Mouse (Mus musculus): Measurements from ENCODE around the gene Osbpl10.

The Osbpl10 gene

GRCm38 (mm10) chr9:115163693-115164092 lies 185.3 kb downstream of the Osbpl10 start:
- no peak for DNase-seq (ENCODE audit: low spot score)

GRCm38 (mm10) chr9:115164351-115164750 lies 186.0 kb downstream of the Osbpl10 start:
- DNase-seq (ENCODE audit: low spot score): no peak

GRCm38 (mm10) chr9:115165996-115166395 lies 187.6 kb downstream of the Osbpl10 start:
- no peak for DNase-seq (ENCODE audit: low spot score)

- DNase-seq (ENCODE audit: low spot score): no peak
These were observed 191.2 kb downstream of the Osbpl10 start for GRCm38 (mm10) chr9:115169591-115169990.

GRCm38 (mm10) chr9:115172096-115172495 lies 193.7 kb downstream of the Osbpl10 start:
- DNase-seq (ENCODE audit: low spot score): no peak

GRCm38 (mm10) chr9:115179154-115179553 lies 200.8 kb downstream of the Osbpl10 start:
- DNase-seq (ENCODE audit: low spot score): no peak

- DNase-seq (ENCODE audit: low spot score): no peak
These were observed 201.6 kb downstream of the Osbpl10 start for GRCm38 (mm10) chr9:115179935-115180334.

- DNase-seq (ENCODE audit: low spot score): no peak
These were observed 208.0 kb downstream of the Osbpl10 start for GRCm38 (mm10) chr9:115186402-115186801.

GRCm38 (mm10) chr9:115190376-115190942 lies 212.1 kb downstream of the Osbpl10 start:
- no peak for DNase-seq (ENCODE audit: low spot score)

- no peak for DNase-seq (ENCODE audit: low spot score)
These were observed 214.5 kb downstream of the Osbpl10 start for GRCm38 (mm10) chr9:115192890-115193289.

GRCm38 (mm10) chr9:115197082-115197481 lies 218.7 kb downstream of the Osbpl10 start:
- DNase-seq (ENCODE audit: low spot score): no peak

GRCm38 (mm10) chr9:115200166-115200862 lies 221.9 kb downstream of the Osbpl10 start:
- no peak for DNase-seq (ENCODE audit: low spot score)

GRCm38 (mm10) chr9:115201264-115201663 lies 222.9 kb downstream of the Osbpl10 start:
- DNase-seq (ENCODE audit: low spot score): no peak

GRCm38 (mm10) chr9:115203136-115203535 lies 224.8 kb downstream of the Osbpl10 start:
- no peak for DNase-seq (ENCODE audit: low spot score)

- no peak for DNase-seq (ENCODE audit: low spot score)
These were observed 227.1 kb downstream of the Osbpl10 start for GRCm38 (mm10) chr9:115205491-115205890.

- no peak for DNase-seq (ENCODE audit: low spot score)
These were observed 227.8 kb downstream of the Osbpl10 start for GRCm38 (mm10) chr9:115206219-115206618.

- no peak for DNase-seq (ENCODE audit: low spot score)
These were observed 231.4 kb downstream of the Osbpl10 start for GRCm38 (mm10) chr9:115209737-115210136.

GRCm38 (mm10) chr9:115210535-115210934 lies 232.2 kb downstream of the Osbpl10 start:
- DNase-seq (ENCODE audit: low spot score): peak; percentile 37

- DNase-seq (ENCODE audit: low spot score): no peak
These were observed 235.4 kb downstream of the Osbpl10 start for GRCm38 (mm10) chr9:115213755-115214264.

- DNase-seq (ENCODE audit: low spot score): no peak
These were observed 236.5 kb downstream of the Osbpl10 start for GRCm38 (mm10) chr9:115214572-115215571.

GRCm38 (mm10) chr9:115215830-115216701 lies 237.7 kb downstream of the Osbpl10 start:
- DNase-seq (ENCODE audit: low spot score): no peak

All from left cerebral cortex, adult 11 months (tissue).